Mouse (Mus musculus): ENCODE measurements around the gene Tmem184c. TPM values are rescaled to one million over a fixed set of nuclear protein-coding genes. Genes with fewer than 3 reads are reported as not detected.

The Tmem184c gene
- 20.6 TPM for total RNA-seq (2023)

DNA sequence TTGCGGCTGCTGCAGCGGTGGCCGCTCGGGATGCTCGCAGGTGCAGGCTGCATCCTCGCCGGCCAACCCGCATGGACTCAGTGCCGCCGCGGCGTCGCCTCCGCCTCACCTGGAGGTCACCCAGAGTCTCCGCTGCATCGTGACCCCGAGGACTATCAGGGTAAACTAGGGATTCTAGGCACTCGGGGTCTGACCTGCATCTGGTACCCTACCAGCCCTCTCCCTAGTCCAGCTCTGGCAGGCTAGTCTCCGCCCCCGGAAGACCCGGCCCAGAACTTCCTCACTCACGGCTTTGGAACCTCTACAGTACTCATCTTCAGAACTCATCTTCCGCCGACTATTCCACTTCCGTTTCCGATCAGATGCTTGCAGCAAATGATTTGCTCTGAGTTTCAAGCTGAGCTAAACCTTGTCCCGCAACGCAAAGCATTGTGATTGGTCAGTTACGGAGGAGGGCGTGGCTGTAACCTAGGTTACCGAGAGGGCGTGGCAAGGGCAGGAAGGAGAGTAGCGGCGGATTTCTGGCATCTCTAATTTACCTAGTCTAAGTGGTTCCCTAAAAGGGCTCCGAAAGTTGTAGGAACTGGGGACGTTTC lies at the start of gene Tmem184c:
Gene Tmem184c (minus strand): TSS at position 325 of the 596 bp plus-strand sequence.

DNA sequence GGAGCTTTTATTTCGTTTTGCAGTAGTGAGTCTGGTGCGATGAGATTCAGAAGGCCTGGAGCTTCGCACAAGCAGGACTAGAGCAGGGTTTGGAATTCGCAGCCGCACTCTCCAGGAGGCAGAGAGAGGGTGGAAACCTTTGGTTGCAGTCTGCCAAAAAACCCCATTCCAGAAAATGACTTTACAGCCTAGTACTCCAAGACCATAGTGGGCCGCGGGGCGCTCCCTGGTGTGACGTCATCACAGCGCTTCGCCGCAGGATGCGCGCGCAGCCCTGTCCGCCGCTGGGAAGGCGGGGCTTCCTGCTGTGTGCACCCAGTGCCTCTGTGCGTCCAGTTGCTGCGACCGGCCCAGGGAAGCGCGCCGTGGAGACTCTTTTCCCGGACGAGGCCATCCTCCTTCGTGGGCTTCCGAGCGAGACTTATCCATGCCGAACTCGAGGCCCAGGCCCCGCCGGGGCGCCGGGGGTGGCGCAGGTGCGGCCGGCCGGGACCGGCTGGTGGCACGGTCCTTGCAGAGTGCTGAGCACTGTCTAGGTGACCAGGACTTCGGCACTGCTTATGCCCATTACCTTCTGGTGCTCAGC lies 61.3 kb downstream of the Tmem184c start, which contains the start of gene Prmt9:
Gene Prmt9 (plus strand): TSS at position 277 of the 586 bp plus-strand sequence.

Other genes starting within 250 kb of the Tmem184c start
- gene Arhgap10, start 92.7 kb downstream of the Tmem184c start, total RNA-seq (2023) = 18.0 TPM
- 23.3 TPM for gene Prmt9, start 61.3 kb downstream of the Tmem184c start, total RNA-seq (2023)
- not detected for gene Ednra, start 113.8 kb upstream of the Tmem184c start, total RNA-seq (2023)

All from CD4-positive naive resting alpha-beta T cell, adult 57 days (primary cell).